Mouse (Mus musculus) midbrain, embryonic 12.5 days (tissue): Measurements from ENCODE around the gene Uchl4. TPM values are rescaled to one million over a fixed set of nuclear protein-coding genes. Genes with fewer than 3 reads are reported as not detected.

Source experiments
- ATAC-seq: fragments of 200-750 bp; cut with Nextera tagmentation; 2 replicates; pipeline ENCODE4 v1.8.0; 2017; ENCODE audit warnings: low read depth, moderate TSS enrichment, moderate library complexity; ENCODE audit not compliant: low FRiP score
- H3K27ac ChIP-seq: fragments of 300-500 bp; sonication (generic); replicated peaks from 2 replicates; pipeline ENCODE4 v1.5.1; 2016; ENCODE audit warnings: mild to moderate bottlenecking
- H3K27me3 ChIP-seq: fragments of 300-500 bp; sonication (generic); 2 replicates; pipeline ENCODE4 v1.6.1; 2016; ENCODE audit warnings: mild to moderate bottlenecking
- H3K36me3 ChIP-seq: fragments of 300-500 bp; sonication (generic); 2 replicates; pipeline ENCODE4 v1.6.1; 2016
- H3K4me1 ChIP-seq: fragments of 300-500 bp; sonication (generic); 2 replicates; pipeline ENCODE4 v1.6.1; 2016
- H3K4me2 ChIP-seq: fragments of 300-500 bp; sonication (generic); replicated peaks from 2 replicates; pipeline ENCODE4 v1.6.1; 2016; ENCODE audit warnings: mild to moderate bottlenecking, moderate library complexity
- H3K4me3 ChIP-seq: fragments of 300-500 bp; sonication (generic); 2 replicates; pipeline ENCODE4 v1.5.1; 2016; ENCODE audit warnings: mild to moderate bottlenecking
- H3K9ac ChIP-seq: fragments of 300-500 bp; sonication (generic); replicated peaks from 2 replicates; pipeline ENCODE4 v1.6.1; 2016; ENCODE audit warnings: mild to moderate bottlenecking, moderate library complexity
- H3K9me3 ChIP-seq: fragments of 300-500 bp; sonication (generic); 2 replicates; pipeline ENCODE4 v1.6.1; 2016; ENCODE audit warnings: mild to moderate bottlenecking
- WGBS: fragments of 180-500 bp; shearing (Covaris S2); methylation state at CpG from one replicate; pipeline ENCODE4 v1.1.7; 2016; 5-methylcytosine and 5-hydroxymethylcytosine counted together
- polyA plus RNA-seq: library from polyadenylated mRNA; unstranded; fragments of >200 nt; fragmentation: Nextera tagmentation; extraction: Ambion mirVana; gene quantifications from 2 replicates; pipeline ENCODE4 v1.2.1, GENCODE M21; 2016

The Uchl4 gene
- polyA plus RNA-seq, 1 experiment from 2014 or later, result 2.6 TPM

DNA sequence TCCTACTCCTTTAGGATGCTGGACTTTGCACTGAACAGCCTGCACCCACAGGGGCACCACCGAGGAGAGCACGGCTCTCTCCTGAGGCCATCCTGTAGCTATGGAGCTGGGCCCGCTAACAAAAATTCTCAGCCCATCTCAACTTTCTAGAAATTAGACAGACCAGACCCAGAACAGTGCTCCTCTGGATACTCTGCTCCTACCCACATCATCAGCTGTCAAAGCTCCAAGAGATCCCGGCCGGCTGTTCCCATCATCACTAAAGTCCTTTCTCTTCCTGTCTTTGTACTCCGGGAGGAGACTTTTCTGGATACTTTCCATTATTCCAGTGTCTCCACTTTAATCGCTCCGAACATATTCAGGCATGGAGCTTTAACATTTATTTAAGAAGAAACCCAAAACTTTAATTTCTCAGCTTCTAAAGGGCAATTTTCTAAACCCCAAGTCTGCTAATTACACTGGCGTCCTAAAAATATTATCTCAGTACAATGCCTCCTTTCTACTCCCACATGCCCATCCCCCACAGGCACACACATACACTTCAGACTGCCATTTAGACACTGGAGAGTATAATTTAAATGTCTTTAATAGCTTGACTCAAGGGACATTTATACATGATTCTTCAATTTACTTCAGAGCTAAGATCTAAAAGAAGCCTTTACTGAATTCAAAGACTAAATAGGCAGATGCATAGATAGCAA, 2.6 kb upstream of the Uchl4 start:
- Histone ChIP-seq H3K9me3 (no peaks in the 10 kb centered on the region), H3K27me3 (no peaks in the 10 kb centered on the region), H3K27ac (0 out of 2 replicates have a peak overlapping the region, but pooled peaks have one; percentile 22), H3K4me1 (peaks cover 21% of the 10 kb centered on the region), H3K9ac (no peak overlapping the region), H3K4me2 (no peak overlapping the region), H3K36me3 (no peaks in the 10 kb centered on the region), H3K4me3 (no peak overlapping the region)
- no peak for ATAC-seq
- 69% methylated on average over 9 of the region's 9 CpGs for WGBS

DNA sequence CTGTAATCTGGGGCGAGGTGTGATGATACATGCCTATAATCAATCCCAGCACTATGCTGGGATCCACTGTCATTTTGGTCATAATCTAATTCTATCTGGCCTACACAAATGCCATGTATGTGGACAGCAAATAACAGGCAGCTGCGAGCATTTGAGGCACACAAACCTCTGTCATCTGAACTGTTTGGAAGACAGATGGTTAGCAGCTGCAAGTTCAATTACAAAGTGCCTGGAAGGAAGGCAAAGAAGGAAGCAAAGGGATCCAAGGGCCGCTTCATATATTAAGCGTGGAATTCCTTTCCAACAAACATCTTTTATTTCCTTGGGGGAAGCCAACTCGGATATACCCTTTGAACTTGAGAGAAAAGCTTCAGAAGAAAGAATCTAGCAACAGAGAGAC, 1.3 kb upstream of the Uchl4 start:
- ATAC-seq, result no peak
- Histone ChIP-seq H3K4me2 (no peak overlapping the region), H3K4me3 (no peak overlapping the region), H3K27ac (no peak overlapping the region), H3K9ac (no peak overlapping the region), H3K4me1 (peaks cover 21% of the 10 kb centered on the region), H3K9me3 (no peaks in the 10 kb centered on the region), H3K27me3 (no peaks in the 10 kb centered on the region), H3K36me3 (no peaks in the 10 kb centered on the region)
- WGBS, result 67% methylated on average over 5 of the region's 5 CpGs

DNA sequence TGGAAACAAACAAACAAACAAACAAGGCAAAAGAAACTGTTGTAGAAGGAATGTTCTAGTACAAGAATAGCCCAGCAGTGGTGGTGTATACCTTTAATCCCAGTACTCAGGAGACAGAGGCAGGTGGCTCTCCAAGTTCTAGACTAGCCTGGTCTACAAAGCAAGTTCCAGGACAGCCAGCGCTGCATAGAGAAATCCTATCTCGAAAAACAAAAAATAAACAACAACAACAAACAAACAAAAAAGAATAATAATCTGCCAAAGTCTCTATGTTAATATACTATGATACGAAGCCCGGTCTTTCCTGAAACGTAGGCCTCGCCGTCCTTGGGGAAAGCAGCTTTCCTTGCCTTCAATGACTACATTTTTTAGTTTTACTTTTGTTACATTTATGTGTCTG, 1.1 kb downstream of the Uchl4 start:
- Histone ChIP-seq H3K9ac (no peak overlapping the region), H3K27ac (no peak overlapping the region), H3K36me3 (no peaks in the 10 kb centered on the region), H3K4me2 (no peak overlapping the region), H3K4me1 (peaks cover 19% of the 10 kb centered on the region), H3K27me3 (no peaks in the 10 kb centered on the region), H3K4me3 (no peak overlapping the region), H3K9me3 (no peaks in the 10 kb centered on the region)
- ATAC-seq, result no peak
- 99% methylated on average over 7 of the region's 7 CpGs for WGBS

DNA sequence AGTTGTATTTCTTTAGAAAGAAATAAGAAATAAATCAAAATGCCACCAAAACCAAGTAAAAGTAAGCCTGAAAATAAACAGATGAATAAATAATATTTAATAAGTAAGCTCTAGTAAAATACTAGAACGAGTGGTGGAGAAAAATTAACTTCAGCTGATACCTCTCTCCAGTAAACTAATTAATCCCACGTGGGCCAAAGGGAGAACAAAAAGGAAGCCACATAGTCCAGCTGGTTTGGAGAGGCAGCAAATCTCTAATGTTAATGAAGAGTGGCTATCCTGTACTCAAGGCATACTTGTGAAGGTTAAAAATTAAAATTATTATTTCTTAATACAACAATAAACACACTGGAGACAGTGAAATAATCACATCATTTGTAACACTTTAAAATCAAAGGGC, 5.1 kb downstream of the Uchl4 start:
- H3K4me2 ChIP-seq, result no peak overlapping the region
- no peak overlapping the region for H3K4me3 ChIP-seq
- H3K27ac ChIP-seq, result 0 out of 2 replicates have a peak overlapping the region, but pooled peaks have one; percentile 20
- ATAC-seq, result no peak
- 69% methylated on average over 2 of the region's 2 CpGs for WGBS
- no peak overlapping the region for H3K9ac ChIP-seq
- peaks cover 17% of the 10 kb centered on the region; the same call in 1 of the 2 replicates for H3K4me1 ChIP-seq
- no peaks in the 10 kb centered on the region for H3K9me3 ChIP-seq
- H3K27me3 ChIP-seq, result no peaks in the 10 kb centered on the region
- no peaks in the 10 kb centered on the region for H3K36me3 ChIP-seq

DNA sequence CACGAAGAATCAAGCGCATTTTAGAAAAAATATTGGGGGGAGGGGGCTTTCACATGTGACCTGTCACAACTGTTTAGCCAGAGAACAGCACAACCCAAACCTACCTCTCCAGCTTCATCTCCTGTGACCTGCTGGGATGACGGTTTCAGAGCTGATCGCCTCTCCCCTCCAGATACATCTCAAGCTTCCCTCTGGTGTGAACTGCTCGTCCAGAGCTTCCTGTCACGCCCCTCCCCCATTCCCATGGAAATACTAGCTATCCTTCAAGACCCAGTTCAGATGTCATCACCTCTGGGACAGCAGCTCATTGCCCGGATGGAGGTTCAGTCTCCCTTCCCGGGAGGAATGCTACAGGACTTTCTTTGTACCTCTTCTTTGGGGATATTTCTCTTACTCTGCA, 5.7 kb downstream of the Uchl4 start:
- H3K9ac ChIP-seq, result no peak overlapping the region
- H3K27me3 ChIP-seq, result no peaks in the 10 kb centered on the region
- ATAC-seq, result no peak
- no peaks in the 10 kb centered on the region for H3K9me3 ChIP-seq
- no peaks in the 10 kb centered on the region for H3K36me3 ChIP-seq
- H3K4me1 ChIP-seq, result peaks cover 17% of the 10 kb centered on the region; the same call in 1 of the 2 replicates
- no peak overlapping the region for H3K4me3 ChIP-seq
- H3K4me2 ChIP-seq, result 0 out of 2 replicates have a peak overlapping the region, but pooled peaks have one; percentile 1
- H3K27ac ChIP-seq, result 0 out of 2 replicates have a peak overlapping the region, but pooled peaks have one; percentile 20
- 63% methylated on average over 8 of the region's 8 CpGs for WGBS

DNA sequence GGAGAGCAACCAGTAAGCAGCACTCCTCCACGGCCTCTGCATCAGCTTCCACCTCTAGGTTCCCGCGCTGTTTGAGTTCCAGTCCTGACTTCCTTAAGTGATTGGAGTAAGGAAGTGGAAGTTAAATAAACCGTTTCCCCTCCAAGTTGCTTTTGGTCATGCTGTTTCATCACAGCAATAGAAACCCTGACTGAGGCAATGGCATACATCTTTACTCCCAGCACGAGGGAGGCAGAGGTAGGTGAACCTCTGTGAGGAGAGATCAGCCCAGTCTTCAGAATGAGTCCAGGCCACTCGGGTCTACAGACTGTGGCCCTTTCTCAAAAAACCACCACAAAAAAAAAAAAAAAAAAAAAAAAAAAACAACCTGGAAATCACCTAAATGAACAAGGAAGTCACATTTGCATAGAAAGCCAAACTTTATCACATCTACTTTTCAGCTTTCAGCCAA, 7.4 kb downstream of the Uchl4 start:
- Histone ChIP-seq H3K27me3 (no peaks in the 10 kb centered on the region), H3K27ac (no peak overlapping the region), H3K4me3 (no peak overlapping the region), H3K36me3 (no peaks in the 10 kb centered on the region), H3K9ac (no peak overlapping the region), H3K4me1 (peaks cover 17% of the 10 kb centered on the region; the same call in 1 of the 2 replicates), H3K9me3 (no peaks in the 10 kb centered on the region), H3K4me2 (no peak overlapping the region)
- WGBS, result 82% methylated on average over 6 of the region's 6 CpGs
- ATAC-seq, result no peak

DNA sequence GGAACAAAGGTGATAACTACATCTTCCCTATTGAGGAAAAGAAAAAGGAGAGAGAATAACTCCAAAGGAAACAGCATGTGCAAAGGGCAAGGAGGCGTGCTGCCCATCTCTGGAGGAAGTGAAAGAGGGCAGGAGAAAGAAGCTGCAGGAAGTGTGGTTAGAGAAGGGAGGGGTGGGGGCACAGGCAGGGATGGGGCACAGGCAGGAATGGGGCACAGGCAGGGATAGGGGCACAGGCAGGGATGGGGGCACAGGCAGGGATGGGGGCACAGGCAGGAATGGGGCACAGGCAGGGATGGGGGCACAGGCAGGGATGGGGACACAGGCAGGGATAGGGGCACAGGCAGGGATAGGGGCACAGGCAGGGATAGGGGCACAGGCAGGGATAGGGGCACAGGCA, 14.4 kb downstream of the Uchl4 start:
- Histone ChIP-seq H3K9me3 (no peaks in the 10 kb centered on the region), H3K27me3 (no peaks in the 10 kb centered on the region), H3K36me3 (no peaks in the 10 kb centered on the region), H3K9ac (no peak overlapping the region), H3K27ac (no peak overlapping the region), H3K4me1 (peaks cover 18% of the 10 kb centered on the region), H3K4me2 (no peak overlapping the region), H3K4me3 (no peak overlapping the region)
- WGBS, result 91% methylated on average over 1 of the region's 1 CpGs
- no peak for ATAC-seq

DNA sequence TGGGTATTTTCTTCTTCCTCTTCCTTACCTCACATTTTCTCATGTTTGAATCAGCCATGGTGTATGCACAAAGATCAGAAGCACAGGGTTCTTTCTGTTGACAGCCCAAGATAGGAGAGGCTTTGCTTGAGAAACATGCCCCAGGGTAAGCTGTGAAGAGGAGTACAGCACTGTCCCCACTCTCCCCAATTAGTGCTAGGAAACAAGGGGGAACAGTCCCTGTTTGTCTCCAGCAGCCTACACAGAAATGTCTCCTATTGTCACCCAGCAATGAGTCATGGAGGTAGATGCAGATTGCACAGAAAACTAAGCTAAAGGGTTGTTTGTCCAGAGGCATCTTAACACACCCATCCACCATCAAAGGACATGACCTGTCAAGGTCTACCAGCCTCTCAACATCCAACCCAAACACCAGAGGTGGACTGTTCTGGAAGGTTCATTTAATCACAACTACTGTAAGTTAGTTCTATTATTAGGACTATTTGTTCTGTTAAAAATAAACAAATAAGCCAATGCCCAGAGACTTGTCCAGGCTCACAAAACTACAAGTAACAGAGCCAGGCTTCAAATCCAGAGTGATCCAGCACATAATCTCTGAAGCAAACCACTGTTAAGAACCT, 15.2 kb downstream of the Uchl4 start:
- H3K36me3 ChIP-seq, result no peaks in the 10 kb centered on the region
- no peaks in the 10 kb centered on the region for H3K9me3 ChIP-seq
- no peaks in the 10 kb centered on the region for H3K27me3 ChIP-seq
- H3K4me2 ChIP-seq, result no peak overlapping the region
- ATAC-seq, result no peak
- no peak overlapping the region for H3K27ac ChIP-seq
- H3K9ac ChIP-seq, result no peak overlapping the region
- no peak overlapping the region for H3K4me3 ChIP-seq
- H3K4me1 ChIP-seq, result peaks cover 18% of the 10 kb centered on the region

DNA sequence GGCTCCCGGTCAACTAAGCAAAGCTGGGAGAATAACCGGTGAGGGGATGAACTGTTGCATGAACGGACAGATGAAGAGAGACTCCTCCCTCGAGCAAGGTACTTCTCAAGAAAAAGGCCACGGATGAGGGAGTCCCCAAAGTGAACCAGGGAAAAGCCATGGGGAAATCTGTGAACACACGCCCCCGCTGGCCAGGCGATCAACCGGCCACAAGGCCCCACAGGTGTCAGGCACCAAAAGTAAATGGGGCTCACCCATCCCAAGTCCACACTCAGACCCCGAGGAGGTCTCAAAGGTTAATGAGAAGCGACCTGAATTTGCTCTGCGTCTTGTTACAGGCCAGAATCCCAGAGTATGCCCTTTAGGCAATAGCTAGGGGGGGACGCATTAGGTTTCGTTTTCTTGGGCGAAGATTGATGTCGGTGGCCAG, 17.6 kb downstream of the Uchl4 start:
- WGBS, result under 1% methylated on average over 16 of the region's 16 CpGs
- Histone ChIP-seq H3K4me3 (peak overlapping the region; percentile 95), H3K36me3 (no peaks in the 10 kb centered on the region), H3K27ac (peak overlapping the region; percentile 90), H3K4me2 (peak overlapping the region; percentile 92), H3K27me3 (no peaks in the 10 kb centered on the region), H3K9me3 (no peaks in the 10 kb centered on the region), H3K9ac (peak overlapping the region; percentile 87), H3K4me1 (peaks cover 18% of the 10 kb centered on the region)
- no peak for ATAC-seq

DNA sequence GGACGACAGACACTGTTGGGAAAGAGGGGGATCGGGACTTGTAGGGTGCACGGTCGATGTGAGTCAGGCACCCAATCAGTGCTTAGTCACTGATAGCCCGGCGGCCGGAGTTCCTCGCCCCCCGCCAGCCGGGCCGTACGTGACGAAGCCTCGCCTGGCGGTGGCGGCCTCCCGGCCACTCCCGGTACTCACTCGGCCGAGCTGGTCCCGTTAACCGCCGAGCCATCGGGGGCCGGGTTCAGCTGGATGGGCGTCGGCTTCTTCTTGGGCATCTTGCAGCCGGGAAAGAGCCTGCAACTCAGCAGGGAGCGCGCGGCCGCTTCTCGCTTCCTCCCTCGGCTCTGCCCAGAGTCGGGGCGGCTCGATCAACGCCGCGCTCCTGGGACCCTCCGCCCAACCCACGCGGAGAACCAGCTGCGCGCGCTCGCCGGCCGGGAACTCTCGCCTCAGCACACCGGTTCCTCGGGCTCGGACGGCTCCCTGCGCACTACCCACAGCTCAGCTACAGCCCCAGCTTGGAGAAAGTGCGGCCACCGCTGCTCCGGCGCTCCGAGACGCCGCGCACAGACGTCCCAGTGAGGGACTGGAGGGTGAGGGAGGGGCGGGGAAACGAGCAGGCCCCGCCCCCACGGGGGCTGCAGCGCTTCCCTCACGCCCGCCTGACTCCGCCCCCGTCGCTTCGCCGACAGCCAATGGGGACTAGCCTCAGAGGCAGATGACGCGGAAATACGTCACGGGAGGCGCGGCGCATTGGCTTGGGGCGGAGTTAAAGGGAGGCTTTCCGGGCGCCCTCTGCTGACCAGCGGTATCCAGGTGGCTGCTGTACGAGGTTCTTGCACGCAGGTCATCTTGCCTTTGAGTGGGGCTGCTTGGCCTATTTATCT, 18.3 kb downstream of the Uchl4 start, which contains the start of gene Map2k1:
TSS of gene Map2k1 (minus strand) at position 611 of the 884 bp plus-strand sequence.
- H3K4me1 ChIP-seq, result peaks cover 18% of the 10 kb centered on the region
- ATAC-seq, result peak; percentile 95
- H3K36me3 ChIP-seq, result no peaks in the 10 kb centered on the region
- H3K9ac ChIP-seq, result peak within 1 kb of the TSS; percentile 87
- H3K4me2 ChIP-seq, result peak within 1 kb of the TSS; percentile 92
- under 1% methylated on average over 89 of the region's 89 CpGs for WGBS
- no peaks in the 10 kb centered on the region for H3K9me3 ChIP-seq
- H3K4me3 ChIP-seq, result peak within 1 kb of the TSS; percentile 95
- H3K27ac ChIP-seq, result peak within 1 kb of the TSS; percentile 90
- no peaks in the 10 kb centered on the region for H3K27me3 ChIP-seq

DNA sequence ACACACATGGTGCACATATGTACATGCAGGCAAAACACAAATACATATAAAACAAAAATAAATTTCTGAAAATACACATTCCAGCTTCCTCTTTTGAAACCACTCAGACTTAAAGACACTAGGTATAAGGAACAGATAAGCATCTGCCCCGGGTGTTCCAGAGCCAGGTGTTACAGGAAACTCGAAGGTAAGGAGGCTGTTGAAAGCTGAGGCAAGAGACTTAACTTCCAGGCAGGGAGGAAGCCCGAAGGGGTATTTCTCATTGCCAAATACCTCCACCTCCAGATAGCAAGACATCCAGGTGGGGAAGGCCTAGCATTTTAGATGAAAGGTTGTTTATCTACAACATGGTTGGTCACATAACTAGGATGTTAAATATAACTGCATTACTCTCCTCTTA, 20.4 kb downstream of the Uchl4 start:
- Histone ChIP-seq H3K9me3 (no peaks in the 10 kb centered on the region), H3K4me3 (no peak overlapping the region), H3K9ac (no peak overlapping the region), H3K36me3 (no peaks in the 10 kb centered on the region), H3K4me1 (peaks cover 18% of the 10 kb centered on the region), H3K4me2 (no peak overlapping the region), H3K27me3 (no peaks in the 10 kb centered on the region), H3K27ac (no peak overlapping the region)
- ATAC-seq, result no peak
- 78% methylated on average over 3 of the region's 3 CpGs for WGBS

DNA sequence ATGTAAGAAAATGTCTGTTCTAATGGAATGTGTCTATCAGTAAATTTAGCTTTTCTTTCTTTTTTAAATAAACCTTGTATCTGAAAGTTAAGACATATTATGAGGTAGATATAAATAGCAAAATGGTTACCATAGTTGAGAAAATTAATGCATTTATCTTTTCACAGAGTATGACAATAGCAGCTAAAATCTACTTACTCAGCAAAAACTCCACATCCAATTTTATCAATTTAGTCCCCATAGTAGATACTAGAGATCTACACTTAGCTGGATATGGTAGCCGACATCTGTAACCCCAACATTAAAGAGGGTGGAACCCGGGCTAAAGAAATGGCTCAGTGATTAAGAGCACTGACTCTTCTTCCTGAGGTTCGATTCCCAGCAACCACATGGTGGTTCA, 21.2 kb downstream of the Uchl4 start:
- Histone ChIP-seq H3K4me1 (peaks cover 16% of the 10 kb centered on the region), H3K9ac (no peak overlapping the region), H3K9me3 (no peaks in the 10 kb centered on the region), H3K36me3 (no peaks in the 10 kb centered on the region), H3K4me3 (no peak overlapping the region), H3K27me3 (no peaks in the 10 kb centered on the region), H3K4me2 (no peak overlapping the region), H3K27ac (no peak overlapping the region)
- no peak for ATAC-seq
- 90% methylated on average over 3 of the region's 3 CpGs for WGBS
